Mouse (Mus musculus): ENCODE data around the gene Fgfrl1. TPM values are rescaled to one million over a fixed set of nuclear protein-coding genes. Genes with fewer than 3 reads are reported as not detected.

Gene Fgfrl1
- total and polyA plus RNA-seq, 2 experiments from 2014 or later = 9.2 to 40.5 TPM

GRCm38 (mm10) chr5:108678296-108678854 is 13.8 kb upstream of the Fgfrl1 start:
- H3K4me2 ChIP-seq (ENCODE audit: low read depth, low read length) = no peak overlapping the region
- H3K36me3 ChIP-seq (replicated peaks; ENCODE audit: control insufficient read depth, insufficient read depth, low read length) = 0 out of 2 replicates have a peak, but pooled peaks cover 19% of the 10 kb centered on the region
- 87% methylated on average over 6 of the region's 6 CpGs for WGBS
- no peak overlapping the region for H3K4me3 ChIP-seq (ENCODE audit: low read depth, low read length)
- no peak for DNase-seq (ENCODE audit: low spot score)
- TF ChIP-seq EP300 (IDR thresholded peaks at IDR 0.05; ENCODE audit: low read depth) (no peak), CTCF (IDR thresholded peaks at IDR 0.05; ENCODE audit: low read depth) (no peak)
- H3K27ac ChIP-seq (ENCODE audit: low read depth) = no peak overlapping the region
- ATAC-seq (ENCODE audit: insufficient read depth, low read depth) = no peak
- no peaks in the 10 kb centered on the region for H3K27me3 ChIP-seq (ENCODE audit: control insufficient read depth, insufficient read depth, low read length)
- no peak overlapping the region for H3K9ac ChIP-seq (replicated peaks; ENCODE audit: low read depth, low read length)
- peaks cover 10% of the 10 kb centered on the region for H3K4me1 ChIP-seq (ENCODE audit: control insufficient read depth, insufficient read depth)
- H3K9me3 ChIP-seq (replicated peaks; ENCODE audit: control insufficient read depth, low read length) = no peaks in the 10 kb centered on the region

DNA sequence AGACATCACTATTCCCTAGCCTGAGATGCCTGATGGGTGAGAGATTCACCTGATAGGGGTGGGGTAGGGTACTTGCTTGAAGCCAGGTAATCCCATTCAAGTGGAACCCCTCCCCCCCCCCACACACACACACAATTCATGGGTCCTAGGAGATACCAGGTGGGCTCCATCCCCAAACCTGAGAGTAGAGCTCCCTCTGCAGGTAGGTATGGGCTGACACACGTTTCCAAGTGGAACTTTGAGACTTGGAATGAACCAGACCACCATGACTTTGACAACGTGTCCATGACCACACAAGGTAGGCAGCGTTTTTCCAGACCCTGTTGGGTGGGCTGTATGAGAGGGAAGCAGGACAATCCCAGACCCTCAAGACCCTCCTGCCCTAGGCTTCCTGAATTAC is 12.3 kb upstream of the Fgfrl1 start:
- Histone ChIP-seq H3K9me3 (replicated peaks; ENCODE audit: control insufficient read depth, low read length) (no peaks in the 10 kb centered on the region), H3K36me3 (replicated peaks; ENCODE audit: control insufficient read depth, insufficient read depth, low read length) (0 out of 2 replicates have a peak, but pooled peaks cover 18% of the 10 kb centered on the region), H3K4me2 (ENCODE audit: low read depth, low read length) (no peak overlapping the region), H3K27ac (ENCODE audit: low read depth) (no peak overlapping the region), H3K27me3 (ENCODE audit: control insufficient read depth, insufficient read depth, low read length) (no peaks in the 10 kb centered on the region), H3K4me3 (ENCODE audit: low read depth, low read length) (no peak overlapping the region), H3K4me1 (ENCODE audit: control insufficient read depth, insufficient read depth) (peaks cover 10% of the 10 kb centered on the region), H3K9ac (replicated peaks; ENCODE audit: low read depth, low read length) (no peak overlapping the region)
- ATAC-seq (ENCODE audit: insufficient read depth, low read depth) (no peak), DNase-seq (ENCODE audit: low spot score) (no peak)
- WGBS = 53% methylated on average over 3 of the region's 3 CpGs
- TF ChIP-seq CTCF (IDR thresholded peaks at IDR 0.05; ENCODE audit: low read depth) = peak; percentile 29
- no peak for TF ChIP-seq EP300 (IDR thresholded peaks at IDR 0.05; ENCODE audit: low read depth)

GRCm38 (mm10) chr5:108680871-108681270 is 11.3 kb upstream of the Fgfrl1 start:
- no peak overlapping the region for H3K4me3 ChIP-seq (ENCODE audit: low read depth, low read length)
- H3K9ac ChIP-seq (replicated peaks; ENCODE audit: low read depth, low read length) = no peak overlapping the region
- no peaks in the 10 kb centered on the region for H3K27me3 ChIP-seq (ENCODE audit: control insufficient read depth, insufficient read depth, low read length)
- TF ChIP-seq CTCF (IDR thresholded peaks at IDR 0.05; ENCODE audit: low read depth) = no peak
- no peak for TF ChIP-seq EP300 (IDR thresholded peaks at IDR 0.05; ENCODE audit: low read depth)
- peaks cover 10% of the 10 kb centered on the region for H3K4me1 ChIP-seq (ENCODE audit: control insufficient read depth, insufficient read depth)
- 94% methylated on average over 6 of the region's 6 CpGs for WGBS
- DNase-seq (ENCODE audit: low spot score) (no peak), ATAC-seq (ENCODE audit: insufficient read depth, low read depth) (no peak)
- H3K9me3 ChIP-seq (replicated peaks; ENCODE audit: control insufficient read depth, low read length) = no peaks in the 10 kb centered on the region
- no peak overlapping the region for H3K4me2 ChIP-seq (ENCODE audit: low read depth, low read length)
- no peak overlapping the region for H3K27ac ChIP-seq (ENCODE audit: low read depth)
- H3K36me3 ChIP-seq (replicated peaks; ENCODE audit: control insufficient read depth, insufficient read depth, low read length) = 0 out of 2 replicates have a peak, but pooled peaks cover 18% of the 10 kb centered on the region

DNA sequence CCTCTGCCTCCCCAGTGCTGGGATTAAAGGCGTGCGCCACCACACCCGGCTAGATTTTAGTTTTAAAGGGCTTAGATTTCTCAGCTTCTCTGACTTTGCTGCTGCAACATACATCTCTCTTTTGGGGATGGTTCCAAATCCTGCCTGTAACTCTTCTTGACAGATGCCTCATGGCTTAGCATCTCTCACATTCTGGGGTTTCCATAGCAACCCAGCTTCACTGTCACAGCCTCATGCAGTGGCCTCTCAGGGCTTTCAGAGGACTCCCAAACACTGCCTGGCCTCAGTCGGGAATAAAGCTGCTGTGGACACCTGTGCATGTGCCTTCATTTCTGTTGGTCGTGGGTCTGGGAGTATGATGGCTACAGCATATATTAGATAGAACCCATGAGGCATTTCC is 3.1 kb upstream of the Fgfrl1 start:
- Histone ChIP-seq H3K4me2 (ENCODE audit: low read depth, low read length) (no peak overlapping the region), H3K4me1 (ENCODE audit: control insufficient read depth, insufficient read depth) (0 out of 2 replicates have a peak, but pooled peaks cover 6% of the 10 kb centered on the region), H3K36me3 (replicated peaks; ENCODE audit: control insufficient read depth, insufficient read depth, low read length) (no peaks in the 10 kb centered on the region), H3K9me3 (replicated peaks; ENCODE audit: control insufficient read depth, low read length) (no peaks in the 10 kb centered on the region), H3K4me3 (ENCODE audit: low read depth, low read length) (no peak overlapping the region), H3K27ac (ENCODE audit: low read depth) (no peak overlapping the region), H3K9ac (replicated peaks; ENCODE audit: low read depth, low read length) (no peak overlapping the region), H3K27me3 (ENCODE audit: control insufficient read depth, insufficient read depth, low read length) (no peaks in the 10 kb centered on the region)
- no peak for DNase-seq (ENCODE audit: low spot score)
- TF ChIP-seq CTCF (IDR thresholded peaks at IDR 0.05; ENCODE audit: low read depth) (no peak), EP300 (IDR thresholded peaks at IDR 0.05; ENCODE audit: low read depth) (no peak)
- WGBS = 76% methylated on average over 5 of the region's 5 CpGs
- ATAC-seq (ENCODE audit: insufficient read depth, low read depth) = no peak

DNA sequence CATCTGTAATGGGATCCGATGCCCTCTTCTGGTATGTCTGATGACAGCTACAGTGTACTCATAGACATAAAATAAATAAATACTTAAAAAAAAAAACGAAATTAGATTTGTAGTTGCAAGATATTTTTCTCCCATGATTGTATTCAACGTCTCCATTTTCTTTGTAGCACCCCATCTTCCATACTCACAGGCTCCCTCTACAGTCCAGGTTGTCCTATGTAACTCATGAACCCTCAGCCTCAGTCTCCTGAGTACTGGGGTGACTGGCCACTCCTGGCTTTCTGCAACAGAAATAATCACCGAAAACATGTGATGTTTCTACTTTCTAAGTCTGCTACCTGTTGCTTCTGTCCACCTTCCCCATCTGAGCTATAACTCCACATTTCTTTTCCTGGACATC is 1.0 kb upstream of the Fgfrl1 start:
- no peaks in the 10 kb centered on the region for H3K9me3 ChIP-seq (replicated peaks; ENCODE audit: control insufficient read depth, low read length)
- TF ChIP-seq CTCF (IDR thresholded peaks at IDR 0.05; ENCODE audit: low read depth) (no peak; the same call in 1 of the 2 replicates), EP300 (IDR thresholded peaks at IDR 0.05; ENCODE audit: low read depth) (no peak)
- no peak overlapping the region for H3K9ac ChIP-seq (replicated peaks; ENCODE audit: low read depth, low read length)
- ATAC-seq (ENCODE audit: insufficient read depth, low read depth) (no peak), DNase-seq (ENCODE audit: low spot score) (no peak)
- no peak overlapping the region for H3K4me2 ChIP-seq (ENCODE audit: low read depth, low read length)
- H3K27ac ChIP-seq (ENCODE audit: low read depth) = no peak overlapping the region
- H3K36me3 ChIP-seq (replicated peaks; ENCODE audit: control insufficient read depth, insufficient read depth, low read length) = no peaks in the 10 kb centered on the region
- 0 out of 2 replicates have a peak, but pooled peaks cover 6% of the 10 kb centered on the region for H3K4me1 ChIP-seq (ENCODE audit: control insufficient read depth, insufficient read depth)
- H3K27me3 ChIP-seq (ENCODE audit: control insufficient read depth, insufficient read depth, low read length) = no peaks in the 10 kb centered on the region
- H3K4me3 ChIP-seq (ENCODE audit: low read depth, low read length) = no peak overlapping the region
- WGBS = 64% methylated on average over 4 of the region's 4 CpGs

DNA sequence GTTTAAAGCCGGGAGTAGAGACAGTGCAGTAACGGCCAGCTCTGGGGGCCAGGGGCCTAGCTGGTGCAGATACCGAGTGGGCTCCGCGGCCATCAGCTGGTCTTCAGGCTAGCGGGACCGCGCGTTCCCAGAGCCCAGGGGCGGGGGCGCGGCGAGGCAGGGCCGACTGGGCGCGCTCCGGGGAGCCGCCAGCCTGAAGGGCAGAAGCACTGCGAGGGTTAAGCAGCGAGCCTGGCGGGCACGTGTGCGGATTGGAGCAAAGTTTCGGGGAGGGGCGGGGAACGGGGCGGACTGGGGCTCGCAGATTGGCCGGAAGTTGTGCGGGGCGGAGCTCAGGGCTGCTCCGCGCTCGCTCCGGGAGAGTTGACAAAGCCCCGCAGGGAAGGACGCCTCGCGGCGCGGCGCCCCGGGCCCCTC is 1.7 kb downstream of the Fgfrl1 start:
- Histone ChIP-seq H3K9me3 (replicated peaks; ENCODE audit: control insufficient read depth, low read length) (no peaks in the 10 kb centered on the region), H3K36me3 (replicated peaks; ENCODE audit: control insufficient read depth, insufficient read depth, low read length) (no peaks in the 10 kb centered on the region), H3K9ac (replicated peaks; ENCODE audit: low read depth, low read length) (peak overlapping the region; percentile 71), H3K27me3 (ENCODE audit: control insufficient read depth, insufficient read depth, low read length) (no peaks in the 10 kb centered on the region), H3K4me3 (ENCODE audit: low read depth, low read length) (peak overlapping the region; percentile 85), H3K4me2 (ENCODE audit: low read depth, low read length) (peak overlapping the region; percentile 99), H3K4me1 (ENCODE audit: control insufficient read depth, insufficient read depth) (0 out of 2 replicates have a peak, but pooled peaks cover 6% of the 10 kb centered on the region), H3K27ac (ENCODE audit: low read depth) (no peak overlapping the region)
- DNase-seq (ENCODE audit: low spot score) (peak; percentile 94), ATAC-seq (ENCODE audit: insufficient read depth, low read depth) (peak; percentile 96)
- 1% methylated on average over 40 of the region's 43 CpGs for WGBS
- TF ChIP-seq EP300 (IDR thresholded peaks at IDR 0.05; ENCODE audit: low read depth) (no peak), CTCF (IDR thresholded peaks at IDR 0.05; ENCODE audit: low read depth) (no peak)

Measured in heart, postnatal 0 days (tissue).